Mouse (Mus musculus): ENCODE measurements around the gene Fam135a. TPM values are rescaled to one million over a fixed set of nuclear protein-coding genes. Genes with fewer than 3 reads are reported as not detected.

The Fam135a gene
- polyA plus RNA-seq, 1 experiment from 2014 or later = 26.0 TPM

DNA sequence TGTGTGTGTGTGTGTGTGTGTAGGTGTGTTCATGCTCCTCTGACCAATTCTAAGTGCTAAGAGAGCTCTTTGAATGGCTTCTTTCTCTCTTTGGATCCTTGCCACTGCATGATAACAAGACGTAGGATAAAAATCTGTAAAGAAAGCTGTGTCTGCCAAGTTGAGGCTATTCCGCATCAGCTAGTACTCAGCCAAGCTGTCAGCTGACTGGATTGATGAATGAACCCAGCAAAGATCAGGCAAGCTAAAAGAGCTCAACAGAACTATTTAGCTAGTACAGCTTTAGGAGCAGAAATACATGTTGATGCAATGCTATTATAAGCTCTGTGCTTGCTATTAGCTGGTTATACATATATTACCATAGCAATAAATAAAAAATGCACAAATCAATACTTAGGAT lies 25.7 kb downstream of the Fam135a start:
- no peak overlapping the region for H3K27ac ChIP-seq (ENCODE audit: low read length)
- ATAC-seq (ENCODE audit: low FRiP score, low TSS enrichment) = no peak
- H3K9ac ChIP-seq (replicated peaks; ENCODE audit: low read length) = no peak overlapping the region
- 50% methylated on average over 2 of the region's 2 CpGs for WGBS
- H3K27me3 ChIP-seq (ENCODE audit: insufficient read depth, low read length) = no peaks in the 10 kb centered on the region
- no peaks in the 10 kb centered on the region for H3K4me1 ChIP-seq (ENCODE audit: insufficient read depth, low read length)
- H3K36me3 ChIP-seq (ENCODE audit: insufficient read depth, low read length) = 0 out of 2 replicates have a peak, but pooled peaks cover 7% of the 10 kb centered on the region
- no peak overlapping the region for H3K4me3 ChIP-seq (ENCODE audit: low read length)
- no peaks in the 10 kb centered on the region for H3K9me3 ChIP-seq (ENCODE audit: low read length)
- H3K4me2 ChIP-seq (replicated peaks; ENCODE audit: low read depth, low read length) = no peak overlapping the region

DNA sequence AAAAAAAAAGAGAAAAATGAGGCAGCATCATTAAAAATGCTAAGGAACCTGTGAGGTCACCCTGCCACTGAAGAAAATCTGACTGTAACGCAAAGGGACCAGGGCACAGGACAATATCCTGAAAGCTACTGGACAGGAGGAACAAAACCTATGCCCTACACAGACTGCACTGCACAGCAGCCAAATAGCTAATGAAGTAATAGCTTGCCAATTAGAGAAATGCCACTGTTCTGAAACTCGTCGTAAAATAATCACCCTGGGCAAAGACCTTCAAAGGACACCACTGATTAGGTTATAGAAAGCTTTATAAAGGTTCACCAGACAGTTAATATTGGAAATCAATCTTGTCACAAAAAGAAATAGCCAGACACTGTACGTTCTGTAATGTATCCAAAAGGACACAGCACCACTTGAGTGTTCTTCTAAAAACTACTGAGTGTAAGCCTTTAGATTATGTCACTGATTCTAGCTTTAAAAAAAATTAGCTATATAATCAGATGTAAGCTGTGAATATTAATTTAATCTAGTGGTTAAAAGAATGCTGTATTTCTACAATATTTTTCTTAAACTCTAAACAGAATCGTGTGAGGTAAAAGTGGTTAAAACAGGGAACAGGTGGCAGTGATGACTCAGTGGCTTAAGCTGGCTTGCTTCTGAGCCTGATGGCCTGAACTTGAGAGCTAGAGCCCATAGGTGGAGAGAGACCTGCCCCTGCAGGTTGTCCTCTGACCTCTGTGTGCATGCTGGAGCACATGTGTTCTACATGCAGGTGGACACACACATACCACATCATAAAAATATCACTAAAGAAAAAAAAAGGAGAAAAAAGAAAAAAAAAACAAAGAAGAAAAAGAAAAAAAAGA lies 26.5 kb downstream of the Fam135a start:
- Histone ChIP-seq H3K4me3 (ENCODE audit: low read length) (no peak overlapping the region), H3K4me1 (ENCODE audit: insufficient read depth, low read length) (no peaks in the 10 kb centered on the region), H3K36me3 (ENCODE audit: insufficient read depth, low read length) (peaks cover 12% of the 10 kb centered on the region; the same call in 1 of the 2 replicates), H3K27me3 (ENCODE audit: insufficient read depth, low read length) (no peaks in the 10 kb centered on the region), H3K9me3 (ENCODE audit: low read length) (no peaks in the 10 kb centered on the region), H3K27ac (ENCODE audit: low read length) (no peak overlapping the region), H3K4me2 (replicated peaks; ENCODE audit: low read depth, low read length) (no peak overlapping the region), H3K9ac (replicated peaks; ENCODE audit: low read length) (no peak overlapping the region)
- 81% methylated on average over 5 of the region's 5 CpGs for whole genome bisulfite sequencing
- no peak for ATAC-seq (ENCODE audit: low FRiP score, low TSS enrichment)

DNA sequence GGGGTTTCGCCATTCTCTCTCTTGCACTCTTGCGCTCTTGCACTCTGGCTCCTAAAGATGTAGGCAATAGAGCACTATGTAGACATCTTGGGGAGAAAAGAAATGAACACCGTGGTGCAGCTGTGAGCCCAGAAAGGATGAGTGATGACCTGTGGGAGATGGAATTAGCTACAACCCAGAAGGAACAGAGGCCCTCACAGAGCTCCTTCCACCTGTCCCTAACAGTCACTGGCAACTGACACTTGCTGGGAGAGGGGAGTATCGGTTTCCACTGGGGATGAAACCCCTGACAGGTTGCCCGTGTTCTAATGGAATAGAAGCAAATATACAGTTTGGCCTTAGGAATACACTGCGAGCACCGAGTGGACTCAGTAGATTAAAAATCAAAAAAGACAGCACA lies 31.3 kb downstream of the Fam135a start:
- WGBS = 78% methylated on average over 7 of the region's 7 CpGs
- Histone ChIP-seq H3K4me1 (ENCODE audit: insufficient read depth, low read length) (no peaks in the 10 kb centered on the region), H3K9ac (replicated peaks; ENCODE audit: low read length) (no peak overlapping the region), H3K36me3 (ENCODE audit: insufficient read depth, low read length) (peaks cover 13% of the 10 kb centered on the region; the same call in 1 of the 2 replicates), H3K4me3 (ENCODE audit: low read length) (no peak overlapping the region), H3K4me2 (replicated peaks; ENCODE audit: low read depth, low read length) (no peak overlapping the region), H3K9me3 (ENCODE audit: low read length) (no peaks in the 10 kb centered on the region), H3K27ac (ENCODE audit: low read length) (no peak overlapping the region), H3K27me3 (ENCODE audit: insufficient read depth, low read length) (no peaks in the 10 kb centered on the region)
- ATAC-seq (ENCODE audit: low FRiP score, low TSS enrichment) = no peak

DNA sequence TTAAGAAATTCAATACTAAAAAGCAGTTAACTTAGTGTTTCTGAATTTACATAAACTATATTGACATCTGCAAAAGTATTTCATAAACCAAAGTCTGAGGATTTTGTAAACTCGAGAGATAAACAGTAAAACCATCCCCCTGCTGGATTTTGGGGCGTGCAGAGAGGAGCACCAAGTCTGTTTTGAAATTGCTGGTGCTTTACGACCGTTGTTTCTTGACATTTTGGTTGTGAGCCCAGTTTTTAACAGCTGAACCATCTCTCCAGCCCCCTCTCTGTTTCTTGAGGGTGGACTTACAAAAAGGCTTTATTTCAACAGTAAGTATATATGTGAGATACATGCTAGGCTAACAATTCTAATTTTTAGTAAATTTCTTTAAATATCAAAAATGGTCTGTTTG lies 33.4 kb downstream of the Fam135a start:
- Histone ChIP-seq H3K9ac (replicated peaks; ENCODE audit: low read length) (no peak overlapping the region), H3K4me2 (replicated peaks; ENCODE audit: low read depth, low read length) (no peak overlapping the region), H3K4me1 (ENCODE audit: insufficient read depth, low read length) (no peaks in the 10 kb centered on the region), H3K9me3 (ENCODE audit: low read length) (no peaks in the 10 kb centered on the region), H3K27ac (ENCODE audit: low read length) (no peak overlapping the region), H3K27me3 (ENCODE audit: insufficient read depth, low read length) (no peaks in the 10 kb centered on the region), H3K36me3 (ENCODE audit: insufficient read depth, low read length) (peaks cover 12% of the 10 kb centered on the region; the same call in 1 of the 2 replicates), H3K4me3 (ENCODE audit: low read length) (no peak overlapping the region)
- ATAC-seq (ENCODE audit: low FRiP score, low TSS enrichment) = no peak
- 65% methylated on average over 4 of the region's 4 CpGs for WGBS

DNA sequence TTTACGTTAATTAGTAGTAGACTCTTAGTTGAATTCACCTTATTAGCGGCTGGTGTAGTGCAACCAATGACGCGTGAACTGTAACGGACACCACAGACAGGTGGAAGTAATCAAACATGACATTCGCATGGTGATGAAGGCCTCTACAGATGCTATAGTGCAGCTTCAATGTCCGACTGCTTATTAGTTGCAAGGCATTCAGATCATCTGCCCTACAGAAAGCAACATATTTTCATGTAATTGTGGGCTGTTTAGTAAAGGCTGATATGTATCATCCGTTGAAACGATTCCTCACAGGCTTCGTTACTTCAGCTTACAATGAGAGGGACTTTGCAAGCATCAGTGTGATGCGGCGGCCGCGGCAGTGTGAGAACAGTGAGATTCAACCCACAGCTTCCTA lies 44.4 kb downstream of the Fam135a start:
- Histone ChIP-seq H3K36me3 (ENCODE audit: insufficient read depth, low read length) (peaks cover 17% of the 10 kb centered on the region), H3K9me3 (ENCODE audit: low read length) (no peaks in the 10 kb centered on the region), H3K9ac (replicated peaks; ENCODE audit: low read length) (no peak overlapping the region), H3K27me3 (ENCODE audit: insufficient read depth, low read length) (no peaks in the 10 kb centered on the region), H3K4me3 (ENCODE audit: low read length) (no peak overlapping the region), H3K4me1 (ENCODE audit: insufficient read depth, low read length) (no peaks in the 10 kb centered on the region), H3K27ac (ENCODE audit: low read length) (no peak overlapping the region), H3K4me2 (replicated peaks; ENCODE audit: low read depth, low read length) (no peak overlapping the region)
- 68% methylated on average over 14 of the region's 14 CpGs for whole genome bisulfite sequencing
- no peak for ATAC-seq (ENCODE audit: low FRiP score, low TSS enrichment)

DNA sequence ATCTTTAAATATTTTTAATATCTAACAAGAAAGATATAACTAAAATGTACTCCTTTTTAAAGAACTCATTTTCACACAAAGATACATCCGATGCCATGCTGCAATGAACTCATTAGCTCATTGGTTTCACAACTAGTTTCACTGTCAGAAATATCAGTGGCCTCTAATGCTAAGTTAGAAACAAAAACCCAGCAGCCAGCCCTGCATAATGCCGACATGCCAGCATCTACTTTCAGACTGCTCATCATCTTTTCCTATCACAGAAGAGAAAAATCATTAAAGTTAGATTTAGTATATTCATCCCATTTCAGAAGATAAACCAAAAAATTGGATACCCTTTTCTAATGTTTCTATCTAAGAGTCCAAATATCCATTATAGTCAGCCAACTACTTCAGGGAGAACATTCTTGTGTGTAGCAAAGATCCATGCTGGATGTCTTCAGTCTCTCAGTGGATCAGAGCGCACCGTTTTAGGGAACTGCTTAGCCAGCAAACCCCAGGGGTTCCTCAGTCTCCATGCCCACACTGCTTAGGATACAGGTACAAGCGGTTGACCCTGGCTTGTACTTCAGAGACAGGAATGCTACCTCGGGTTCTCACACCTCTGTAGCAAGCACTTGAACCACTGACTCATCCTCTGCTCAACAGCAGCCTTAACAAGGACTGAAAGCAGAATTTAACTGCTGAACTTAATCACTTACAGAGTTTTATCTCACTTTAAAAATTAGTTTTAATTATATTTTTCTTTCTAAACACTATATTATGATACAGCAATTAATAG lies 53.2 kb downstream of the Fam135a start:
- 0 out of 2 replicates have a peak, but pooled peaks cover 3% of the 10 kb centered on the region for H3K36me3 ChIP-seq (ENCODE audit: insufficient read depth, low read length)
- H3K9ac ChIP-seq (replicated peaks; ENCODE audit: low read length) = no peak overlapping the region
- H3K4me2 ChIP-seq (replicated peaks; ENCODE audit: low read depth, low read length) = no peak overlapping the region
- H3K4me1 ChIP-seq (ENCODE audit: insufficient read depth, low read length) = no peaks in the 10 kb centered on the region
- no peaks in the 10 kb centered on the region for H3K27me3 ChIP-seq (ENCODE audit: insufficient read depth, low read length)
- ATAC-seq (ENCODE audit: low FRiP score, low TSS enrichment) = no peak
- no peaks in the 10 kb centered on the region for H3K9me3 ChIP-seq (ENCODE audit: low read length)
- H3K4me3 ChIP-seq (ENCODE audit: low read length) = no peak overlapping the region
- WGBS = 79% methylated on average over 6 of the region's 6 CpGs
- H3K27ac ChIP-seq (ENCODE audit: low read length) = no peak overlapping the region

DNA sequence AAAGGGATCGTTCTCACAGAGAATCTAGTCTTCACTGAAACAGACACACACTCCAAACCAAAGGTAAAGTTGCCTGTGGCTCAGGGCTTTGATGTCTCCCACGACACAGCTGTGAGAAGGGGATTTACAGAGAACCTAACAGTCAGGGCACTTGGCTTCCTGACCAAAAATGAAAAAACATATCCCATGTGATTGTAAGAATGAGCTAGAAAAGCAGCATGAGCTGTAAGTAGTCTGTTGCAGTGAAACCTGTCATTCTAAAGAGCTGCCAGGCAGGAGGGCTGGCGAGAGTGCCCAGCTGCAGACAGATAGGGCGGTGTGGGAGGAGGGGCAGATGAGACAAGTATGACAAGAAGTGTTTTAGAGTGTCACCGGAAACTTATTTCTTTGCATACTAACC lies 54.5 kb downstream of the Fam135a start:
- Histone ChIP-seq H3K27ac (ENCODE audit: low read length) (no peak overlapping the region), H3K4me1 (ENCODE audit: insufficient read depth, low read length) (no peaks in the 10 kb centered on the region), H3K27me3 (ENCODE audit: insufficient read depth, low read length) (no peaks in the 10 kb centered on the region), H3K4me3 (ENCODE audit: low read length) (no peak overlapping the region), H3K36me3 (ENCODE audit: insufficient read depth, low read length) (0 out of 2 replicates have a peak, but pooled peaks cover 3% of the 10 kb centered on the region), H3K9me3 (ENCODE audit: low read length) (no peaks in the 10 kb centered on the region), H3K9ac (replicated peaks; ENCODE audit: low read length) (no peak overlapping the region), H3K4me2 (replicated peaks; ENCODE audit: low read depth, low read length) (no peak overlapping the region)
- no peak for ATAC-seq (ENCODE audit: low FRiP score, low TSS enrichment)
- 67% methylated on average over 5 of the region's 5 CpGs for WGBS

DNA sequence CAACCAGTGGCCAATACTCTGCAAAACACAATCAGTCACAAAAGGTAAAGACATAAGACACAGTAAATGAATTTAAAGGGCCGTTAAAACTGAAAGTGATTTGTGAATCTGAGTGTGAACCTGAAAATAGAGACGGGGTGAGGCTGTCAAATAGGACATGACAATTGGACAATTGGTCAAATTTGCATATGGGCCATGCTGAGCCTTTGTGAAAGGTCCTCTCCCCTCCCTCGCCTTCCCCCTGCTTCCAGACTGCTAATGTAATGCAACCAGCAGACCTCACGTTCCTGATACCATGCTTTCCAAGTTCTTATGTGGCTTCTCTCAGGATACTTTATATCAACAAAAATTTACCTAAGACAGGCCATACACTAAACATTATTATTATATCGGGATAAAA lies 57.1 kb downstream of the Fam135a start:
- Histone ChIP-seq H3K4me1 (ENCODE audit: insufficient read depth, low read length) (no peaks in the 10 kb centered on the region), H3K9me3 (ENCODE audit: low read length) (no peaks in the 10 kb centered on the region), H3K4me3 (ENCODE audit: low read length) (no peak overlapping the region), H3K36me3 (ENCODE audit: insufficient read depth, low read length) (peaks cover 5% of the 10 kb centered on the region; the same call in 1 of the 2 replicates), H3K27me3 (ENCODE audit: insufficient read depth, low read length) (no peaks in the 10 kb centered on the region), H3K4me2 (replicated peaks; ENCODE audit: low read depth, low read length) (no peak overlapping the region), H3K27ac (ENCODE audit: low read length) (no peak overlapping the region), H3K9ac (replicated peaks; ENCODE audit: low read length) (no peak overlapping the region)
- WGBS = 68% methylated on average over 5 of the region's 5 CpGs
- no peak for ATAC-seq (ENCODE audit: low FRiP score, low TSS enrichment)

DNA sequence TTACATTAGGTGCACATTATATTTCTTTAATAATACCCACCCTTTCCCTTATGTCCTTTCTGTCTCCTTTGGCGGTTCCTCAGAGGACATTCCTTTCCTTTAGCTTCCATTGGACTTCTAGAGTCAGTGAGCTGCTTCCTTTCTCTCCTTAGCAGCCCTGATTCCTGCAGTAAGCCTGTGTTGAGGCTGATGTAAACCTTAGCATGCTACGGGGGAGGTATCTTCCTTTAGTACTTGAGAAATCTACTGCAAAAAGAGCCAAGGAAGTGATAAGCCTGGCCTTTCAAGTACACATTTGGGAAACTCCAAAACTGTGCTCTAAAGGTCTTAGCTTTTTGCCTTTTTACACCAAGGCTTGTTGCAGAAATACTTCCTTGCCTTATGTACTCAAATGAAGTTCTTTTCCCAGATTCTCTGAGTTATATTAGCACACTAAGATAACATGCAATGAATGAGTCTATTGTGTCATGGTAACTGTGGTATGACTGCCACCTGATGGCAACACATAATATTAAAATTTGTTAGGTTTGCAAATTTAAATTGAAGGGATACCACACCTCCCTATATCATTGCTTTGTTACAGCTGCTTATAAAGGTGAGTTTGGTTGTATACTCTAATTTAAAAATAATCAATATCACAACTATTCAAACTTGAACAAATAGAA lies 66.2 kb downstream of the Fam135a start:
- Histone ChIP-seq H3K27me3 (ENCODE audit: insufficient read depth, low read length) (no peaks in the 10 kb centered on the region), H3K4me3 (ENCODE audit: low read length) (no peak overlapping the region), H3K27ac (ENCODE audit: low read length) (no peak overlapping the region), H3K9me3 (ENCODE audit: low read length) (no peaks in the 10 kb centered on the region), H3K36me3 (ENCODE audit: insufficient read depth, low read length) (peaks cover 18% of the 10 kb centered on the region), H3K4me2 (replicated peaks; ENCODE audit: low read depth, low read length) (no peak overlapping the region), H3K4me1 (ENCODE audit: insufficient read depth, low read length) (no peaks in the 10 kb centered on the region), H3K9ac (replicated peaks; ENCODE audit: low read length) (no peak overlapping the region)
- no peak for ATAC-seq (ENCODE audit: low FRiP score, low TSS enrichment)
- 94% methylated on average over 2 of the region's 2 CpGs for WGBS

All from kidney, embryonic 16.5 days (tissue).